Mouse (Mus musculus) mesoderm, embryonic 11.5 days (tissue): ENCODE results near the gene Rnf39.
"Not testable (repeated sequence)": the region's sequence is repeated elsewhere in the genome, so short reads cannot be mapped to it uniquely, and the experiment has no call there.

Experiments
- DNase-seq: peaks from one replicate; pipeline ENCODE4 v3.0.0-alpha.2; 2012; ENCODE audit warnings: low read depth, low spot score

Rnf39 gene

GRCm38 (mm10) chr17:36981845-36982244 lies 39.1 kb downstream of the Rnf39 start:
- DNase-seq: no peak

- DNase-seq: peak; percentile 46
Measured at GRCm38 (mm10) chr17:36982253-36983155, 39.8 kb downstream of the Rnf39 start.

GRCm38 (mm10) chr17:36988475-36988874 lies 45.8 kb downstream of the Rnf39 start:
- DNase-seq: no peak

GRCm38 (mm10) chr17:36989437-36989836 lies 46.7 kb downstream of the Rnf39 start, which contains the start of gene H2-M5:
Gene H2-M5, minus strand, starts transcription at chr17:36989537.
- DNase-seq: no peak

DNA sequence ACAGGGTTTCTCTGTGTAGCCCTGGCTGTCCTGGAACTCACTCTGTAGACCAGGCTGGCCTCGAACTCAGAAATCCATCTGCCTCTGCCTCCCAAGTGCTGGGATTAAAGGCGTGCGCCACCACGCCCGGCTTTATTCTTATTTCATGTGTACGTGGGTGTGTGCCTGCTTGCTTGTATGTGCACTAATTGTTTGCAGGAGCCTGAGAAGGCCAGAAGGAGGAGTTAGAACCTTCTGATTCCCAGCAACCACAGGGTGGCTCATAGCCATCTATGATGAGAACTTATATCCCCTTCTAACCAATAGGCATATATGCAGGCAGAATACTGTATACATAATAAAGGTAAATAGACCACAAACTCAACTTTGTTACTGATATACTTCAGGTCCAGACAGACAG lies 47.9 kb downstream of the Rnf39 start:
- not testable (repeated sequence) for DNase-seq

DNA sequence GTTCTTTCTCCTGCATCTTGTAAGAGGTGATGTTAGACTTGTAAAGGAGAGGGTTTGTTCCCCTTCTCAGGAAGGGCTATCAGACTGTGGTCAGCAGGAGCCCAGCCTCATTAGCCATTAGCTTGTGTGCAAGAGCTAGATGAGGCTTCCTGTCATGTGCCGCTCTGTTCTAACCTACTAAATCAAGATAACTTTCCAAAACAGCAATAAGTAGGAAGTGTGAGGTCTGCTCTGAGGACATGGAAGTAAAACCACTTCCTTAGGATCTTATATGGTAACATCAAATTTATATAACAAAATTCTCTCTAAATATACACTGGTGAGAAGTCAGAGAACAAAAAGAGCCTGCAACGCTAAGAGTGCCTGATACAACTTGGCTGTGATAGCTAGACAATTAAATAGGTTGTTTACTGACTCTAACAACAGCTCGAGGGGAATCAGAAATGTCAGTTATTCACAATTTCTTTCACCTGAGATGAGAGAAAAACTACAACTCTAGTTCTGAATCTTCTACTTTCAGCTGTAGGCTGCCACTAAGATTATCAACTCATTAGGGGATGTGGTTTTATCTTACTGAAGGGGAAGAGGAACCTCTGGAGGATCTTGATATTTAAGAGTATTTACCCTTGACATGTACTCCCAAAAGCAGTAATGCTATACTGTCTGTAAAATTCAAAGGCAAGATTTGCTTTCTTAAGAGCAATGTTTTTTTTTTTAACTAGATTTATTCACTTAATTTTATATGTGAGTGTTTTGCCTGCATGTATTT lies 49.8 kb downstream of the Rnf39 start:
- DNase-seq: no peak

DNA sequence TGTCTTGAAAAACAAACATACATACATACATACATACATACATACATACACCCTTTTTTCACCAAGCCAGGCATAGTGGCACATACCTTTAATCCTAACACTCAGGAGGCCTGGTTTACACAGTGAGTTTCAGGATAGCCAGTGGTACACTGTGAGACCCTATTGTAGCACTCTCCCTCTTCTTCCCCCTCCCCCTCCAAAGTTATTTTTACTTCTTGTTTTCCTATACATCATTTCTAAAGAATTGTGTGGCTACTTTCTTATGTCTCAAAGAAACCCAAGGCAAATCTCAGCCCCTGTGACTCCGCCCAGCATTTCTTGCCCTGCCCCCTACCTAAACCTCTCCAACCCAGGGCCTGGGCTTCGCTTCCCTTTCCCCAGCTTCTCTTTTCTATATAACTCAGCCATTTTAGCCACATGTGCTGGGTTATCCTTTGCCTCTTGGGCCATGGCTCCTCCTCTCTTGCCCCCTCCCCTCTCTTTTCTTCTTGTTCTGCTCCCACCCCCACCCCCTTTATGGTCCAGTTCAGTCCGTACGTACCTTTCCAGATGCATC lies 51.1 kb downstream of the Rnf39 start:
- DNase-seq: no peak

GRCm38 (mm10) chr17:36994528-36994927 lies 51.8 kb downstream of the Rnf39 start:
- no peak for DNase-seq

DNA sequence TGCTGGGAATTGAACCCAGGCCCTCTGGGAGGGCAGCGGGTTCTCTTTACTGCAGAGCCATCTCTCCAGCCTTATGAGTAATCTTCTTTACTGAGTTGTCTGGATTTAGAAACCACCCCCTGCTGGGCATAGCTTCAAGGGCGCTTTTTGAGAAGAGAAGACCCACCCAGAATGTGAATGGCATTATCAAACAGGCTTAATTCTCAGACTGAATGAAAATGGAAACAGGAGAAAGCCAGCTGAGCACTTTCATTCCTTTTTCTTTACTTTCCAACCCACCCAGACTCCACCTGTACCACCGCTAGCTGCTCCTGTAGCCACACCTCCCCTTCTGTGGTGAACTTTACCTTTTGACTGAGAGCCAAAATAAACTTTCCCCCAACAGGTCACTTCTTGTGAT lies 52.7 kb downstream of the Rnf39 start:
- no peak for DNase-seq

DNA sequence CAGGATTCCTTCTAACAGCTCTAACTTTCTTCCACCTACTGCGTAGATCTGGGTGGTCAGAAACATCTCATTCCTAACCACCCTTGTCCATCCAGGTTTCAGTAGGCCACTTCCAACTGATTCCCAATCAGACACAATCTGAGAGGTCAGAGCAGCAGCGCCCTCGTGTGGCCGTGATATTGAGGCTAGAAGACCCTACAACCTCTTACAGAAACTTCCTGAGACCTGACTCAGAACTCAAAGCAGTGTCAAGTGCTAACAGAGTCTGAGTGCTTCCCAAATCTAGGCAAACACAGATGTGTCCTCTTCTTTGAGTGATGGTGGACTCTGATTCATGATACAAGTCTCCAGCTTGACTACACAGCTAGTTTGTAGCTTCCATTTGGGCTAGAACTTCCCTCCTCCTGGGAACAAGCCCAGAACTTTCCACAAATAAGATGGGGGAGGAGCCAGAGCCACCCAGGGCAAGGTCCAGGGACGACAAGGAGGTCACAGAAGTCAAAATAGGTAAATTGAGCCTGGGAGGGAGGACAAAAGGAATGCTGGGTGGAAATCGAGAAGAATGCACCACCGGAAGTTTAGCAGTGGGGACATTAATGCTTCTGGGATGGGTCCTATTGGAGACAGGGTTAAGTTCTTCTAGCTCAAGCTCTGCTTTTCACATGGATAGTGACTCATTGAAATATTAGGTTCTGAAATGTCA lies 54.5 kb downstream of the Rnf39 start:
- peak; percentile 83 for DNase-seq
